Mouse (Mus musculus) c-Kit-negative CD71-positive TER-119-positive erythroid progenitor cells, embryonic 14.5 days (primary cell): ENCODE measurements around the gene Enox1.
"Not testable (repeated sequence)": the region's sequence is repeated elsewhere in the genome, so short reads cannot be mapped to it uniquely, and the experiment has no call there.

ENCODE experiments used
- DNase-seq: peaks from one replicate; pipeline ENCODE4 v3.0.0-alpha.2; 2013; ENCODE audit warnings: low read depth, low spot score

The Enox1 gene

GRCm38 (mm10) chr14:77156222-77156910 is at the start of gene Enox1:
TSS of gene Enox1 (plus strand) at chr14:77156763.
- no peak for DNase-seq

- DNase-seq = not testable (repeated sequence)
These were observed 45.9 kb upstream of the Enox1 start for GRCm38 (mm10) chr14:77110622-77111021.

- no peak for DNase-seq
These were observed 26.0 kb upstream of the Enox1 start for GRCm38 (mm10) chr14:77130612-77131011.

- no peak for DNase-seq
These were observed 19.6 kb upstream of the Enox1 start for GRCm38 (mm10) chr14:77136936-77137335.

DNA sequence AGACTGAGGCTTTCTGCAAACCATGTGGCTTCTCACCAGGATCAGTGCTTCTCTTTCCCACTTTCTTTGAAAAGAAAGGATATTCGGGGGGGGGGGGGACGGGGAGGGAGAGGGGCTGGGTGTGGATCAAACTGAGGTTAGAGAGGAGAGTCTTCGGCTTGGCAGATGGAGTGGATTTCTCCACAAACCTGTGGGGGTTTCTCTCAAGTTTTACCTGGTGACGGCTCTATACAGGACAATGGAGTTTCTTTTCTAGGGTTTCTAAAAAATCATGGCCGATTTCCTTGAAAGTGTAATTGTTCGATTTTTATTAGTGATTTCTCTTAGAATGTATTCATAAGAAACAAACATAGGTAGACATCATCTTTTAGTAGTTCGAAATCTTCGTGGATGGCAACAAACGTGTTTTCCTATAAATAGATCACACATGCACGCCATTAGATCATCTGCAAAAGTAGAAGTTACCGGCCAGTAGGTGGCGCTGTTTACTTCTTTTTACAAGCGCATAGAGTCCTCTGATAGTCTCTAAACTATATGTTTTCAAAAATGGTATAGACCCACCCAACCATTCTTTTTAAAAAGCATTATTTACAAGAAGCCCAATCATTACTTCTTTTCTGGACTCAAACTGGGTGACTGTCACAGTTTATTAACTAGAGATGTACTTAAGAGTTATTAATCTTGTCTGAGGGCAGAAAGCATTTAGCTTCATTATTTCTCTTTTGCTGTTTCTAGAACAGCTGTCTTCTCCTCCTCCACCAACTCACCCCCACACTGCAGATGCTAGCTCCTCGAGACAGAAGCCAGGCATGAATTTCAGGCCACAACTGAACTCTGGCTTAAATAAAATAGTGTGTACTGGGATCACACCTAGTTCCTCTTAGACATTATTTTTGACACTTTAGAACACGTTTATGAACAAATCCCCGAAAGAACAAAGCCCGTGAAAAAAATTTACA is 15.0 kb upstream of the Enox1 start:
- peak; percentile 46 for DNase-seq

DNA sequence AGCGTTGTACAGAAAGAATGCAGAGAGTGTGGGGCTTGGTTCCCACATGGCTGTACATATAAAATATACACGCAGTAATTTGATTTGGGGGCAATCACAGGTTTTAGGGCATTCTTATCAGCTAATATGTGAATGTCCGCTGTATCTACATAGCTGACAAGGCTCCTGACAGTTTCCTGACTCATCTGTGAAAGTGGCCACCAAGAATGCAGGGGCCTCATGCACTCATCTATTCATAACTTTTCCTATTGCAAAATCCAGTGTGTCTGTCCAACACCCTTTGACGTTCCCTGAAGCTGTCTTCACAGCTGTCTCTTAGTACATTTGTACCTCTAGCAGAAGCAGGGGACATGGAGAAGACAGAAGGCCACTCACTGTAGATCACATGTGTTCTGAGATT is 11.5 kb upstream of the Enox1 start:
- DNase-seq = no peak

GRCm38 (mm10) chr14:77147635-77148034 is 8.9 kb upstream of the Enox1 start:
- no peak for DNase-seq

- DNase-seq = no peak
These were observed 6.0 kb upstream of the Enox1 start for GRCm38 (mm10) chr14:77150556-77150955.

GRCm38 (mm10) chr14:77151431-77151830 is 5.1 kb upstream of the Enox1 start:
- no peak for DNase-seq

DNA sequence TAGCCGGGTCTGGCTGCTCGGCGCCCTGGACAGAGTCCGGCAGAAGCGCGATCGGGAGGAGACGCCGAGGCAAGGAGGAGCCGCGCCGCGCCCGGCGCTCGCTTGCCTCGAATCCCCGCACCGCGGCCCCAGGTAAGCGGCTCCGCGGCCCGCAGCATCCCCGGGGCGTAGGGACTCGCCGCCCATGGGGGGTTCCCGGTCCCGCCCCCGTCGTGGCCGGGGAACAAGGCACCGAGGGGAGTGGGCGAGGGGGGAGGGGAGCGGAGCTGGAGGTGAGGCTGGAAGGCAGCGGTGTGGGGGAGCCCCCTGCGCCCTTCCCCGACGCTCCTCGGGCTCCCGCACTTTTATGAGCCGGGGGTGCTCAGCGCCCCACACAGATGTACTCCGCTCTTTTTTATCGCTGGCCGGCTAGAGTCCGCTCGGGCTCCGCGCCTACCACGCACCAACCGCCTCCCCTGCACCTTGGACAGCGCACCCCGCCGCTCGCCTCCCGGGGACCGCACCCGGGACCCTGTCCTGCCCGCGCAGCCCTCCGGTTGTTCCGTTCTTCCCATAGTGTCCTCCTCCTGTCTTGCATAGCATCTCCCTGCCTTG is 445 bp downstream of the Enox1 start:
- DNase-seq = no peak

GRCm38 (mm10) chr14:77157505-77157911 is 945 bp downstream of the Enox1 start:
- DNase-seq = no peak

GRCm38 (mm10) chr14:77159397-77159796 is 2.8 kb downstream of the Enox1 start:
- no peak for DNase-seq

DNA sequence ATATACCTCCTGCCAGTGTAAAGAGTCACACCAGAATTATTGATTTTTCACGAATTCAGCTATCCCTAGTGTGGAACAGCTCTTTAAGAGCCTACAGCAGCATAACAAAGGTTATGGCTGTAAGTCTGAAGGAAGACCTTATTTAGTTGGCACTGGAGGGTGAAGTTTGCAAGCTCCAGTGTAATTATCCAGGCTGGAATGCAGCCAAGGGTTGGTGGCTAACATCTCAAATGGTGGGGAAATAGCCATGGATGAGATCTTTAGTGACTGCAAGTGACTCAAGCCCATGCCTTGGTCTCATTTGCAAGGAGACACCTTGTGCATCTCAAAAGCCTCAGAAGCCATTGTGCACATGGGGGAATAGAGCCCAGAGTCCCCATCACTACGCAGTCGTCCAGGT is 5.9 kb downstream of the Enox1 start:
- DNase-seq = no peak

- no peak for DNase-seq
These were observed 7.8 kb downstream of the Enox1 start for GRCm38 (mm10) chr14:77164396-77164795.

DNA sequence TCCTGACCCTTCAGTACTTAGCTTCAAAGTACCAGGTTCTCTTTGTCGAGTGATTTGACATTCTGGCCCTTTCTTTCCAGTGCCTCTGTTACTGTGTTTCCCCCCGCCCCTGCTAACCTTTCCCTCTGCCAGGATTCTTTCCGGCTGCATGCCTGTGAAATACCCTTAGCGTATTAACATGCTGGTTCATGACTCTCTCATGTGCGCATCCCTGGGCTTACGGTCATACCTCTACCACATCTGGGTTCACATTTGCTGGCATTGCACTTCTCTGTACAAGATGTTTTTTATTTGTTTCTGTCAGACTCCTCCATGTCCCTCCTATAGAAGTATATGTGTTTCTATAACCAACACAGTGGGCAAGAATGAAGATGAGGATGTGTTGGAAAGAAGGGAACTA is 11.6 kb downstream of the Enox1 start:
- DNase-seq = no peak

- no peak for DNase-seq
These were observed 17.9 kb downstream of the Enox1 start for GRCm38 (mm10) chr14:77174491-77174890.

GRCm38 (mm10) chr14:77174931-77175330 is 18.4 kb downstream of the Enox1 start:
- no peak for DNase-seq

DNA sequence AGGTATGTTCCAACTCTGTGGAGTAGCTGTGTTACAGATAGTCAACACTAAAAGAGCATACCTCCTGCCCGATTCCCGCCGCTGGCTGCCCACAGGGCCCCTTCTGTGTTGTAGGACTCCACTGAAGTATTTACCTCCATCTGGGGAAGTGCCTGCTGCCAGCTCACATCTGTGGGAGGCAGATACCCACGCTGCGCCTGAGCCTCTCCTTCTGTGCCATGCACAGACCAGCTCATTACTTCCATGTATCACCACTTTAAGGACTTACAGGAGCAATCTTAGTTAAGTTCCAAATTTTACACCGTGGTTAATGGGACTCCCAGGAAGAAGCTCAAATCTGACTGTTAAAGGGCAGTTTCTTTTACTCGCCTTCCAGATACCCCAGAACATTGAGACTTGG is 23.7 kb downstream of the Enox1 start:
- no peak for DNase-seq

GRCm38 (mm10) chr14:77180753-77181374 is 24.3 kb downstream of the Enox1 start:
- DNase-seq = no peak

- DNase-seq = no peak
These were observed 26.9 kb downstream of the Enox1 start for GRCm38 (mm10) chr14:77183491-77183890.

DNA sequence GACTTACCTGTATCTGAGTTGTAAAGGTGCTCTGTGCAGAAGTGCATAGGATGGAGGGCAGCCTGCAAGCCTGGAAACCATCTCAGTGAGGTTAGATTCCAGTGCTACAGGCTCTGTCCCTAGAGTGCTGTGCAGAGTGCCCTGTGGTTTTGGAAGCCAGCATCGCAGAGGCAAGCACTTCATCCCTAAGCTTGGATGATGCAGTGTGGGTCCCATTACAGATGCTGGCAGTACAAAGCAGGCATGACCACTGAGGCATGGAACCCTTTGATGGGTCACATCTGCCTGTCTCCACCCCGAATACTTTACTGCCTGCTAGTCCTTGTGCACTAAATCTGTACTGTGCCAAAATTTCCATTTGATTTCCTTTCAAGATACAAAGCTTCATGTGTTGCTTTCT is 33.6 kb downstream of the Enox1 start:
- DNase-seq = no peak
